Mouse (Mus musculus) stomach, embryonic 14.5 days (tissue): Measurements from ENCODE around the gene Kcnh2. TPM values are rescaled to one million over a fixed set of nuclear protein-coding genes. Genes with fewer than 3 reads are reported as not detected.

Source experiments
- ATAC-seq: fragments of 200-750 bp; cut with Nextera tagmentation; 2 replicates; pipeline ENCODE4 v1.8.0; 2017; ENCODE audit warnings: low read depth, moderate TSS enrichment; ENCODE audit not compliant: insufficient number of reproducible peaks, insufficient read depth, low FRiP score
- H3K27ac ChIP-seq: fragments of 300-500 bp; sonication (generic); 2 replicates; pipeline ENCODE4 v1.5.1; 2014; ENCODE audit warnings: mild to moderate bottlenecking, low read length, moderate library complexity, mixed read lengths
- H3K27me3 ChIP-seq: fragments of 300-500 bp; sonication (generic); 2 replicates; pipeline ENCODE4 v1.6.1; 2014; ENCODE audit warnings: low read length, control low read depth, mixed read lengths; ENCODE audit not compliant: control insufficient read depth, insufficient read depth
- H3K36me3 ChIP-seq: fragments of 300-500 bp; sonication (generic); 2 replicates; pipeline ENCODE4 v1.6.1; 2014; ENCODE audit warnings: mild to moderate bottlenecking, control low read depth, low read length, moderate library complexity, mixed read lengths; ENCODE audit not compliant: control insufficient read depth, insufficient read depth
- H3K4me1 ChIP-seq: fragments of 300-500 bp; sonication (generic); 2 replicates; pipeline ENCODE4 v1.6.1; 2014; ENCODE audit warnings: low read length, control low read depth, mixed read lengths; ENCODE audit not compliant: control insufficient read depth, insufficient read depth
- H3K4me2 ChIP-seq: fragments of 300-500 bp; sonication (generic); replicated peaks from 2 replicates; pipeline ENCODE4 v1.6.1; 2014; ENCODE audit warnings: low read depth, low read length, control low read depth
- H3K4me3 ChIP-seq: fragments of 300-500 bp; sonication (generic); 2 replicates; pipeline ENCODE4 v1.5.1; 2014; ENCODE audit warnings: low read depth, low read length, control low read depth
- H3K9ac ChIP-seq: fragments of 300-500 bp; sonication (generic); replicated peaks from 2 replicates; pipeline ENCODE4 v1.6.1; 2014; ENCODE audit warnings: low read depth, mild to moderate bottlenecking, control low read depth, low read length, moderate library complexity, mixed read lengths
- H3K9me3 ChIP-seq: fragments of 300-500 bp; sonication (generic); 2 replicates; pipeline ENCODE4 v1.6.1; 2016; ENCODE audit warnings: low read depth, low read length, control low read depth; ENCODE audit not compliant: control insufficient read depth
- WGBS: fragments of 180-500 bp; shearing (Covaris S2); extraction: QIAGEN DNeasy Blood & Tissue Kit; methylation state at CpG from one replicate; pipeline ENCODE4 v1.1.7; 2014; 5-methylcytosine and 5-hydroxymethylcytosine counted together
- polyA plus RNA-seq: library from polyadenylated mRNA; unstranded; fragments of >200 nt; fragmentation: Nextera tagmentation; extraction: Ambion mirVana; gene quantifications from 2 replicates; pipeline ENCODE4 v1.2.1, GENCODE M21; 2014

Gene Kcnh2
- polyA plus RNA-seq, 1 experiment from 2014 or later, result 9.8 TPM

DNA sequence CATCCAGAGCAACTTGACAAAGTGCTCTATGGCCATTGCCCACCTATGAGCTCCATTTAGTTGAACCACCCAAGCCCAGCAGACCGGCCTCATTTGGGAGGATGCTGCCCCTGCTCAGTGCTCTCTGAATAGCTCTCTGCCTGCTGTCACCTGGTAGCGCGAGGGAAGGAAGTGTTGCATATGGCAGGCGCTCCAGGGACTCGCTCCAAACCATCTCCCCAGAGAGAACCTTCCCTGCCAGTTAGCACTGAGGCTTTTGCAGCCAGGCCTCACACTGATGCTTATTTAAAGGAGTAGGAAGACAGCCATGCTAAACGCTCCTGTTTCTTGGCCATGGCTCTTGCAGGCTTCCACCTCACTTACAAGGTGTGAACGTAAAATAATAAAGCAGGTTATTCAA lies 42.8 kb downstream of the Kcnh2 start:
- Histone ChIP-seq H3K4me3 (no peak overlapping the region), H3K4me2 (no peak overlapping the region), H3K9ac (no peak overlapping the region), H3K4me1 (no peaks in the 10 kb centered on the region), H3K9me3 (no peaks in the 10 kb centered on the region), H3K27ac (no peak overlapping the region), H3K36me3 (no peaks in the 10 kb centered on the region), H3K27me3 (no peaks in the 10 kb centered on the region)
- 73% methylated on average over 7 of the region's 7 CpGs for WGBS
- no peak for ATAC-seq

- WGBS, result 59% methylated on average over 5 of the region's 5 CpGs
- Histone ChIP-seq H3K9ac (no peak overlapping the region), H3K36me3 (no peaks in the 10 kb centered on the region), H3K4me2 (no peak overlapping the region), H3K9me3 (no peaks in the 10 kb centered on the region), H3K27ac (no peak overlapping the region), H3K27me3 (no peaks in the 10 kb centered on the region), H3K4me1 (no peaks in the 10 kb centered on the region), H3K4me3 (no peak overlapping the region)
- no peak for ATAC-seq
These were observed 44.2 kb downstream of the Kcnh2 start for GRCm38 (mm10) chr5:24307118-24307777.

DNA sequence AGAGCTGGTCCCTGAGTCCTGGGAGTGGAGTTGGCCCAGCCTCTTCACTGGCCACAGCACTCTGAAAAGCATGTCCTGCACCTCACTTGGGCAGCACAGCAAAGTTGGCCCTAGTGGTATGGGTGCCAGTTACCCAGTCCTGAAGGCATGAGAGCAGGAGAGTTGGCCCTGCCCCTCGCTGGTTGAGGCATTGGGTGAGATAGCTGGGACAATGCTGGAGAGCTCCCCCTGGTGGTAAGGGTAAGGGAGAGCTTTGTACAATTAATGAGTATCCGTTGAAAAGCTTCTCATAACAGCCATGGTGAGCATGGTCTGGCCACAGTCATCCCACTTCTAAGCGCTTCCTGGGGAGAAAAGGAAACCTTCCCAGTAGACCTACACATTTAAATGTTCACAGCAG lies 48.2 kb downstream of the Kcnh2 start:
- H3K27me3 ChIP-seq, result no peaks in the 10 kb centered on the region
- no peaks in the 10 kb centered on the region for H3K36me3 ChIP-seq
- no peak for ATAC-seq
- no peak overlapping the region for H3K4me2 ChIP-seq
- H3K4me1 ChIP-seq, result no peaks in the 10 kb centered on the region
- no peak overlapping the region for H3K4me3 ChIP-seq
- no peak overlapping the region for H3K27ac ChIP-seq
- WGBS, result 51% methylated on average over 3 of the region's 3 CpGs
- no peak overlapping the region for H3K9ac ChIP-seq
- H3K9me3 ChIP-seq, result no peaks in the 10 kb centered on the region

DNA sequence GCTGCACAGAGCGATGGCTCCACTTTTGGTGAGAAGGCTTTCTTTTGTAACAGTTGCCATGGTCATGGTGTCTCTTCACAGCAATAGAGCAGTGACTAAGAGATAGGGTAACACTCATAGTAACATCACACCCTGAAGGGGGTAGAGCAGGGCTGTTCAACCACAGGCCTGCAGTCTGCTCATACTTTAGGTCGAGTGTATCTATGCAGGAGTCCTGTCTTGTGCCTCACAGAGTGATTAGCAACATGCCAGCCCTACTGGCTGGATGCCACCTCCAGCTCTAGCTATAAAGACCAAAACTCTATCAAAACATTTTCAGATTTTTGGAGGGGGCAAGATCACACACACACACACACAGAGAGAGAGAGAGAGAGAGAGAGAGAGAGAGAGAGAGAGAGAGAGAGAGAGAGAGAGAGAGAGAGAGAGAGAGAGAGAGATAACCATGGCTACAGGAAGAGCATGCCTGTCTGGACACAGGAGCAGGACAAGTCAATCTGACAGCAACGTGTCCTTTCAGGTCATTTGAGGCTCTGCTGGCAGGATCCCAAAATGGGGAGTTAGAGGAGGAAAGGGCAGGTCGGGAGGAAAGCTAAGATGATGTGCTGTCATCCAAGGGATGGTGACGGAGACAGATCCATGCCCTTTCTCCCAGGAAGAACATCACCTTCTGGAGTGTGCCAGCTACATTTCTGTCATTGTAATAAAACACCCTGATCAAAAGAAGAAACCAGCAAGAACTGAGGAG lies 51.4 kb downstream of the Kcnh2 start:
- no peak for ATAC-seq
- WGBS, result 56% methylated on average over 5 of the region's 5 CpGs

DNA sequence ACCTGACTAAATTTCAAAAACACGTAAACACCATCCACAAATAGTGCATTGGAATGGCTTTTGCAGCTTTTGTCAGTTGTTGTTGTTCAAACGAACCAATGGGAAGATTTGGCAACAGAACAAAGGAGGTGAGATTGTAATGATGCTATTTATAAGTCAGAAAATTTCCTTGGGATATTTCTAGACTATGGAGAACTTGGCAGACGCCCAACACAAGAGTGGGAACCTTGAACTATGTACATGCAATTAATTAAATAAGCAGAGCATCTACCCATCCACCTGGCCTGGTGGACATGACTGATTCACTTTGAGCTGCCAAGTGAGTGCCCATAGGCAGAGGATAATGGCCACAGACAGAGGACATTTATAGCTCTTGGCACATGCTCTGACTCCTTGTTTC lies 59.5 kb downstream of the Kcnh2 start:
- Histone ChIP-seq H3K9me3 (no peaks in the 10 kb centered on the region), H3K27ac (no peak overlapping the region), H3K27me3 (no peaks in the 10 kb centered on the region), H3K4me2 (no peak overlapping the region), H3K4me1 (no peaks in the 10 kb centered on the region), H3K4me3 (no peak overlapping the region), H3K9ac (no peak overlapping the region), H3K36me3 (no peaks in the 10 kb centered on the region)
- no peak for ATAC-seq
- 68% methylated on average over 3 of the region's 3 CpGs for WGBS

More for the DNA sequence above, 51.4 kb downstream of the Kcnh2 start:
- no peaks in the 10 kb centered on the region for H3K4me1 ChIP-seq
- no peak overlapping the region for H3K4me3 ChIP-seq
- no peak overlapping the region for H3K4me2 ChIP-seq
- H3K9me3 ChIP-seq, result no peaks in the 10 kb centered on the region
- H3K27ac ChIP-seq, result no peak overlapping the region
- no peaks in the 10 kb centered on the region for H3K27me3 ChIP-seq
- H3K36me3 ChIP-seq, result no peaks in the 10 kb centered on the region
- no peak overlapping the region for H3K9ac ChIP-seq

DNA sequence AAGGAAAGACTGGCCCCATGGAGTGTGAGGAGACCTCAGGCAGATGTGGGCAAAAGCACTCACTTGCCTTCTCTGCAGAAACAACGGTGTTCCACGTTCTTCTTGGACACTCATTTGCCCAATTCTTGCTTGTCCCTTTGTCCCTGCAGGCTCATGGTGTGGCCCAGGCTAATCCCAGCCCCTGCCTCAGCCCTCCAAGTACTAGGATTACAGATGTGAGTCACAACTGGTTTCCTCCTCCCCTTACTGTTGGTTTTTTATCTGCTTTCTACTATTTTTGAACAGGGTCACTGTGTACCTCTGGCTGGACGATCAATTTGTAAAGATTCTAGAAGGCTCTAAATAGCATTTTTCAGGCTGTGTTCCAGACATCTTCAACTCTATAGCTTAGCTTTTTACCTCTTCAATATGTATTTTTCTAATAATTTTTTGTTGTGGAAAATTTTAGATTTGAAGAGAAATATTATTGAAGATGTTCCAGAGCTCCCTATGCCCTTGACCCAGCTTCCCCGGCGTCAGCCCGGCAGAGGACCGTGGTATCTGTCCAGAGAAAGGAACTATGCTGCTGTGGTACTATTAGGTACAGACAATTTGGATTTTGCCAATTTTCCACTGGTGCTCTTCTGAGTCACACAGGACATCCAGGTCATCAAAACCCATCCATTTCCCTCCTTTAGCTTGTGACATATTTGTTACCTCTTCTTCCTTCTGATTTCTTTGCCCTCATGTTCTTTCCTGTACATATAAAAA lies 65.0 kb downstream of the Kcnh2 start:
- Histone ChIP-seq H3K27me3 (no peaks in the 10 kb centered on the region), H3K9me3 (no peaks in the 10 kb centered on the region), H3K4me3 (no peak overlapping the region), H3K9ac (no peak overlapping the region), H3K36me3 (no peaks in the 10 kb centered on the region), H3K4me1 (no peaks in the 10 kb centered on the region), H3K4me2 (no peak overlapping the region), H3K27ac (no peak overlapping the region)
- WGBS, result 76% methylated on average over 7 of the region's 7 CpGs
- ATAC-seq, result no peak

GRCm38 (mm10) chr5:24284145-24284544 lies 67.3 kb downstream of the Kcnh2 start:
- H3K27me3 ChIP-seq, result no peaks in the 10 kb centered on the region
- H3K4me2 ChIP-seq, result no peak overlapping the region
- no peaks in the 10 kb centered on the region for H3K4me1 ChIP-seq
- no peak for ATAC-seq
- H3K9ac ChIP-seq, result no peak overlapping the region
- WGBS, result 79% methylated on average over 6 of the region's 6 CpGs
- H3K9me3 ChIP-seq, result no peaks in the 10 kb centered on the region
- H3K36me3 ChIP-seq, result no peaks in the 10 kb centered on the region
- H3K27ac ChIP-seq, result no peak overlapping the region
- H3K4me3 ChIP-seq, result no peak overlapping the region

DNA sequence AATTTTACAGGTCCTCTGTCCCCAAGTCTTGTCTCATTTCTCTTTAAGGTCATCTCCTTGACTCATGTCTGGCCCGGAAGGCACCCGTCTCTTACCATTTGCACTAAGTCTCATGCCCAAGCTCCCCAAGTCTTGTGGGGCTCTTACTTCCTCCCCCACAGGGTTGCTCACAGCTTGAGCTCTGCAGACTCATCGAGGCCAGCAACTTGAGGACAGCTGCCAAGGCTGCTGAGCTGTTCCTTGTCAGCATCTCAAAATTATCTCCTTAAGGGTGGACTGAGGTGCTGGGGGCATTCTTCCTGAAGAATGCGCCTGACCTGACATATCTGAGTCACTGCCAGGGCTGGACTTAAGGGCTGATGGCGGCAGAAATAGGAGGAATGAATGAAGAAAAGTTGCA lies 68.2 kb downstream of the Kcnh2 start:
- Histone ChIP-seq H3K27ac (no peak overlapping the region), H3K9ac (no peak overlapping the region), H3K4me3 (no peak overlapping the region), H3K4me2 (no peak overlapping the region), H3K4me1 (no peaks in the 10 kb centered on the region), H3K27me3 (no peaks in the 10 kb centered on the region), H3K9me3 (no peaks in the 10 kb centered on the region), H3K36me3 (no peaks in the 10 kb centered on the region)
- WGBS, result 62% methylated on average over 5 of the region's 5 CpGs
- ATAC-seq, result no peak
